Mouse (Mus musculus): ENCODE measurements around the gene Mrps23. TPM values are rescaled to one million over a fixed set of nuclear protein-coding genes. Genes with fewer than 3 reads are reported as not detected.
"Not testable (repeated sequence)": the region's sequence is repeated elsewhere in the genome, so short reads cannot be mapped to it uniquely, and the experiment has no call there.

Mrps23 gene
- total RNA-seq, 2 experiments from 2014 or later = 55.1 to 68.0 TPM

DNA sequence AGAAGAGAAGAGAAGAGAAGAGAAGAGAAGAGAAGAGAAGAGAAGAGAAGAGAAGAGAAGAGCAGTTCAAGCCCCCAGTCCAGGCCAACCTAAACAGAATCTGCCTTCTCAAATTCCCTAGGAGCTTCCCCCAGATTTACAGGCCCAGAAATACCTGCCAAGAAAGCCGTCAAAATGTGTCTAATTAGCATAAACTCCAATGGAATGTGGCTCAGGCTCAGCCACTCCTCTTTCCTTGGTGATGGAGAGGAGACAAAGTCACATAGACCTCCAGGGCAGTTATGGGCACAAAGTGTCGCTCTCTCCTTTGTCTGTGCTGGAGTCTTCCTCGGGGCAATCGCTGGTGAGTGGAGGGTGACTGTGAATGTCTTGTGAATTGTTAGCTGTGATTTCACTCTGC is 6.0 kb upstream of the Mrps23 start:
- intact Hi-C loops (cut with DNase I) = no loop called here
- no peak for DNase-seq (ENCODE audit: extremely low spot score in 1 of 2, low spot score in 2 of 2)

DNA sequence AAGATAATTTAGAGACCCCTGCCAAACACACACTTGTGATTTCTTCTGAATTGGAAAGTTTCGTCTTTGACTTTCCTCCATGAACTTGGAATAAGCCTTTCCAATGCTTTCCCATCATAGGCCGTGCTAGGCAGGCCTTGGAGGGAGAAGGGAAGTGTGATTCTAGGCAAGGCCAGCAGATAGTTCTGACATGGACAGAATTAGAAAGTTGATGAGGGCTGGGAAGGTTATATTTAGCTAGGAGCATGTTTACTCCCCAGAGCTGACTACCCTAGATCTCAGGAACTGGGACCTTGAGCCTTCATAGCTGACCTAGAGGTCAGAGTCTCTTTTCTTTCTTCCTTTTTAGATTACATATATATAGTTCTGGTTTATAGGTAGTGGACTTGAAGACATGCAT is 3.0 kb upstream of the Mrps23 start:
- DNase-seq (ENCODE audit: extremely low spot score in 1 of 2, low spot score in 2 of 2) = no peak
- intact Hi-C loops (cut with DNase I) = no loop called here

DNA sequence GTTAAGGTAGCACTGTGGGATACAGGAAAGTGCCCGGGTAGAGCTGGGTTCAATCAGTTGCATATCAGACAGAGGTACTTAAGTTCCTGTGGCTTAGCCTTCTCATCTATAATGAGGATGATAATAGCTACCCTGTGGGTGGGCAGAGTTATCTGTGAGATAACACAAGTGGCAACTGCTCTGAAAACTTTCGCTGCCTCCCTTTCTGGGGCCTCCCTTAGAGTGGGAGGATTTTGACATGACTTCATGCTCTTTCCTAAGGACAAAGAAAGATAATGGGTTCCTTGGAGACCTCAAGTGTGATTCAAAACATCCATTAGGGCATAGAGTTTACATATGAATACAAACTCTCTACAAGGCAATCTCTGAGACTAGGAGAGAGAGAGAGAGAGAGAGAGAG is 2.1 kb upstream of the Mrps23 start:
- intact Hi-C loops (cut with DNase I) = no loop called here
- DNase-seq (ENCODE audit: extremely low spot score in 1 of 2, low spot score in 2 of 2) = no peak

DNA sequence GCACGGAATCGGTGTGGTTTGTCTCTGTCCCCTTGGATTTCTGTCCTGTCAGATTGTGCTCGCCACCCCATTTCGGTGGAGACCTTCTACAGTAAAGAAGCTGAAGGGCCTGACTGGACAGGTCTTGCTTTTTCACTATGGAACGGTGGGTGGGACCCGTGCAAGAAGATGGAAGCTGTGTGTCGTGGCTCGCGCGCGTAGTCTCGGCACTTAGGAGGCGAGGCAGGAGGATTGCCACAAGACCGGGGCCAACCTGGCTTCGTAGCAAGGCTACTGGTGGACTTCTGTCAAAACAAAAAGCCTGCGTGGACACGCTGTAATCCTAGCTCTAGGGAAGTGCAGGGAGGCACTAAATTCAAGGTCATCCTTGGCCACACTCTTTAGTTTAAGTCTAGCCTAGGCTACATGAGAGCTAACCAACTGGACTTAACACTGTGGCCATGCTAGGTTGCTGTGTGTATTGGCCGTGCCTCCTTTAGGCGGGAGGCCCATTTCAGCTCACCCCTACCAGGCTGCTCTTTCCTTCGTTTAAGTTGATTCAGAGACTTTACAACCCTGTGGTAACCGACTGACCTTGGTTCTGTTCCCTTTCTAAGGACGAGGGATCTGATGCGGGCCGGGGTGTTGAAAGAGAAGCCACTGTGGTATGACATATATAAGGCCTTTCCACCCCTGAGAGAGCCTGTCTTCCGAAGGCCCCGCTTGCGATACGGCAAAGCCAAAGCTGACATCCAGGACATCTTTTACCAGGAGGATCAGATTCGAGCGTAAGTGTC is 593 bp downstream of the Mrps23 start:
- DNase-seq (ENCODE audit: extremely low spot score in 1 of 2, low spot score in 2 of 2) = no peak
- intact Hi-C loops (cut with DNase I) = no loop called here

DNA sequence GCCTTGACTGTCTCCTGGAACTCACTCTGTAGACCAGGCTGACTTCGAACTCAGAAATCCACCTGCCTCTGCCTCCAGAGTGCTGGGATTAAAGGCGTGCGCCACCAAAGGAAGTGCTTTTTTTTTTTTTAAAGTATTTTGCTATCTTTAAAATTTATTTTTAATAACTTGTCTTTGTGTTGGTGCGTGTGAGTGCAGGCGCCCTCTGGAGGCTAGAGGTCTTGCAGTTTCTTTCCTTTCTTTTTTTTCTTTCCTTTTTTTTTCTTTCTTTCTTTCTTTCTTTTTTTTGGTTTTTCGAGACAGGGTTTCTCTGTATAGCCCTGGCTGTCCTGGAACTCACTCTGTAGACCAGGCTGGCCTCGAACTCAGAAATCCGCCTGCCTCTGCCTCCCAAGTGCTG is 2.4 kb downstream of the Mrps23 start:
- DNase-seq (ENCODE audit: extremely low spot score in 1 of 2, low spot score in 2 of 2); intact Hi-C loops (cut with DNase I): not testable (repeated sequence)

DNA sequence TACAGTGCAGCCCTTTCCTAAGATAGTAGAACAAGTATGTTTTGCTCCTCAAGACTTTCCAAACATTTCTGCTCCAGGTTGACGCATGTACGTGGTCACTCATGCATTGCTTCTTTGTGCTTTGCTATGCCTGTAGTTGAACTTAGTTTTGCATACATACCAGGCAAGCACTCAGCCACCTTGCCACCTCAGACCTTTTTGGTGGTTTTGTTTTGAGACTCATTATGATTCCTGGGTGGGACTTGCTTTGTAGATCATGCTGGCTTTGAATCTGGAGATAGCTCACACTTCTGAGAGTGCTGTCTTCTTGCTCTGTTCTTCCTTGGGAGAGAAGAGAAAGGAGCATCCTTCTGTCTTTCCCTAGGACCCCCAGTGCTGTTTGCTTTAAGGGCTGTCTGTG is 3.5 kb downstream of the Mrps23 start:
- DNase-seq (ENCODE audit: extremely low spot score in 1 of 2, low spot score in 2 of 2) = no peak
- intact Hi-C loops (cut with DNase I) = no loop called here

DNA sequence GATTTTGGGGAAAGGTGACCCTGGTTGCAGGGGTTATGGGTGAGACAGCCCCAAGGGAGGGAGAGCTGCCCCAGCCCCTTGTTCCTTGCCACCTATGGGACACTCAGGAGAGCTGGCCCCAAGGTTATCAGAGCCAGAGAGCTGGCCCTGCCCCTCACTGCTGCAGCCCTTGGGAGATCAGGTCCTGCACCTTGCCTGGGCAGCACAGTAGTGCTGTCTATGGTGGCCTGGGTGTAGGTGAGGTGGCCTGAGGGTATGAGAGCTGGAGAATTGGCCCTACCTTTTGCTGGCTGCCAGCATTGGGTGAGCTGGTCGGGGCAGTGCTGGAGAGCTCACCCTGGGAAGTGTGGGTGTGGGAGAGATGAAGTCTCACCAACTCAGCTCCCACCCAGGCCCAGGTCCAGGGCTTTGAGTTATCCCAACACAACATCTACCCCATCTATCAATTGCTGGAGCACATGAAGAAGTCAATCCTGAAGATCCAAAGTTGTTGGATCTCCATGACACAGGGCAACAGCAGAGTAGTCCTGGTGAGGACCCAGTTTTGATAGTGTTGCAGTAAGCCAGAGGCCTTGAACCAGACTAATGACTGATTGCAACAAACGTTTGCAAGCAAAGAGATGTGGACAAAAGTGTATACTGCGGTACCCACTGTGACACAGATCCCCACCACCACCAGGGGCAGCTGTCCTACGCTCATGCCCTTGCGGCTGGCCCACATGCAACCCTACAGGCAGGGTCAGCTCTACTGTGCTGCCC is 7.8 kb downstream of the Mrps23 start:
- intact Hi-C loops (cut with DNase I) = loop anchor here (10.0 kb wide), 1 partner anchor 523 kb away; no protein-coding TSS in a partner anchor
- DNase-seq (ENCODE audit: extremely low spot score in 1 of 2, low spot score in 2 of 2) = no peak

DNA sequence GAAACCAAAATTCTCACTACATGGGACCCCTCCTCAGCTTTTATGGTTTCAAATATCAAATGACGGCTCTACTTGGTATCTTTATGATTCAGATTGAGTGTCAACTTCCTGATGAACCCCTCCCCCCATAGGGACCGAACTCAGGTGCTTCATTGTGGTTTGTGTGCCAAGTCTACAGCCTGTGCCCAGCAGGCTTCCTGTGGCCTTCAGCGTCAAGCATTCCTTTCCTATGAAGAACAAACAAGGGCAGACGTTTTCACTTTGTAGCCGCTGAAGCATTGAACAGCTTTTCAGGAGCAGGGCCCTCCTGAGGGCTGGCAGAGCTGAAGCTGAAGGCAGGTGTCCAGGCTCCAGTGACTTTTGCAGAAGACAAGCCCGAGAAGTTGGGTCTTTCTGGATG is 9.6 kb downstream of the Mrps23 start:
- DNase-seq (ENCODE audit: extremely low spot score in 1 of 2, low spot score in 2 of 2) = no peak
- intact Hi-C loops (cut with DNase I) = loop anchor here (10.0 kb wide), 1 partner anchor 521 kb away; no protein-coding TSS in a partner anchor

DNA sequence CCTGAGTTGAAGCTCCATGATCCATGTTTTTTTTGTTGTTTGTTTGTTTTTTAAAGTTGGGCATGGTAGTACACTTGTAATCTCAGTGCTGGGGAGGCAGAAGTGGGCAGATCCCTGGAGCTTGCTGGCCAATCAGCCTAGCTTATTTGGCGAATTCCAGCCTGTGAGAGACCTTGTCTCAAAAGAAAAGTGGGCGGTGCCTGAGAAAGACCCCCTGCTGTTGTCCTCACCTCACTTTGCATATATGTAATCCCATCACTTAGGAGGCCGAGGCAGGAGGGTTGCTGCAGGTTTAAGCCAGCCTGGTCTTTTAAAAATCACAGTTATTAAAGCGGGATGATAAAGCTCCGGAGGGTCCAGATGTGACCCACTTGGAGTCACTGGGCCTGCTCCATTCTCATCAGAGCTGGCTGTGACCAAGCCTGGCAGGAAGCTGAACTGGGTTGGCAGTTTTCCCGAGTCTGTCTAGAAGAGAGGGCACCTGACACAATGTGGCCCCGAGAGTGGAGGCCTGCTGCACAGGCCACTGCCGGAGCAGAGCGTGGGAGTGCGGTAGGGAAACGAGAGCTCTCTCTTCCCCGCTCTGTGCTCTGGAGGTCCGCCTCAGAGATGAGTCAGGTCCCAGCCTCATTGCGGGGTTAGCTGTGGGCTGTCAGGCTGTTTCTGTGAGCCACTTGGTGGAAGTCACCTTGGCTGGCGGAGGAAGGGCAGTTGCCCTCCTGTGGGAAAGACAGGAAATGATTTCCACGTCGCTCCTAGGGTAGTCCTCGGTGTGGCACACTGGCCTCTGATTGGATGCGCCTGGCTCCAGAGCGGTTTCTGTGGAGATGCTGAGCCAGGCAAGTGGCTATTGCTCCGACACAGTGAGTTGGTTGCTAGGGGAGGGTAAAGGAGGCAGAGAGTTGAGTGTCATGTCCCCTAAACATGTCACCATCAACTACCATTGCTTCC is 11.0 kb downstream of the Mrps23 start:
- intact Hi-C loops (cut with DNase I) = loop anchor here (10.0 kb wide), 1 partner anchor 520 kb away; no protein-coding TSS in a partner anchor
- peak in 1 of 2 experiments; percentile 64 for DNase-seq (ENCODE audit: extremely low spot score in 1 of 2, low spot score in 2 of 2)

DNA sequence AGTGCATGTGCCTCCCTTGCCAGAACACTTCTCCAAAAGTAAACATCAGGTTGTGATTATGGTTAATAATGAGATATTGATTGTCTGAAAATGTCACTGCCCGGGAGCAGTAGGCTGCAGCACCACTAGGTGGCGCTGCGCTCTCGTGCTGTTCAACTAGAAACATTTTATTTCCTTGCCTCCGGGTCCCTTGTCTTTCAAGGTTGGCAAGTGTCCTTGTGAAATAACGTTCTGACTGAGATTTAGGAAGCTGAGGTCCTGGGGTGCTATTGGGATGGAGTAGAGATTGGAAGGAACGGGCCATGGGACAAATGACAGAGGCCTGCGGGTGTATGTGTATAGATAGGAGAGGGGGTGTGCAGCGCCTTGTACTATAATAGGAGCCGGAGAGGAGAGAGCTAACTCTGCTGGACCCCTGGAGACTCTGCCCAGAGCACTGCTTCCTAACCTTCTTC is 12.1 kb downstream of the Mrps23 start:
- intact Hi-C loops (cut with DNase I) = loop anchor here (1.0 to 10.0 kb wide), 2 partner anchors 519 to 607 kb away; no protein-coding TSS in a partner anchor
- peak; percentile 52 to 60 for DNase-seq (ENCODE audit: extremely low spot score in 1 of 2, low spot score in 2 of 2)

DNA sequence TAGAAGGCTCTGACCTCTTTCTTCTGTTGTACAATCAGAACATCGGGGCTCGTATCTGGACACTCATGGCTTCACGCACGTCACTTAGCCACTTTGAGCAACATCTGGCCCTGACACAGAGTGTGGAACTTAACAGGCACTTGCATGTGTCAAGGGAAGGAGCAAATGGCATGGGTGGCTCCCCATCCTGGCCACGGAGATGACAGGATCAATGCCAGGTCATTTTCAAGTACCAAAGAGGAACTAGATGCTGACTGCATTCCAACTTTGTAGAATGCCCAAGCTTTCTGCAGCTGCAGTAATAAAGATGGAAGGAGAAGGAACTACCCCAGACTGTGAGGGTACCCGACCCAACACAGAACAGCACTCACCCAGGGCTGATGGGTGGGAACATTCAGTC is 14.0 kb downstream of the Mrps23 start:
- no peak for DNase-seq (ENCODE audit: extremely low spot score in 1 of 2, low spot score in 2 of 2)
- intact Hi-C loops (cut with DNase I) = loop anchor here (10.0 kb wide), 1 partner anchor 517 kb away; no protein-coding TSS in a partner anchor

DNA sequence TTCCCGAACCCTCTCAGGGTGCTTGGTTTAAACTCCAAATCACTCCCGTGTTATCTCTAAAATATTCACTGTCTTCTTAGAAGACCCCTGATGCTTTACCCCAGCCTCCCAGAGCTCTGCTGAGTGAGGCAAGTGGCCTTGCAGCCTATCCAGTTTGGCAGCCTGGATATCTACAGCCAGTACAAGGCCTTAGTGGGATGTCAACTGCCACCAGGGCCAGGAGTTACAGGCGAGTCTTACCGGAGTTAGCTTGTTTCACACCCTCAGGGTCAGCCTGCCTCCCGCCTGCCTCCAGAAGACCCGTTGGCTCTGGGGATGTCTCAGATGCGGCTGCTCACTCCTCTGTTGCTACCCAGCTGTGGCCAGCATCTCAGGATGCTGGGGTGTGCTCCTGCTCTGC is 14.4 kb downstream of the Mrps23 start:
- intact Hi-C loops (cut with DNase I) = loop anchor here (10.0 kb wide), 1 partner anchor 516 kb away; no protein-coding TSS in a partner anchor
- no peak for DNase-seq (ENCODE audit: extremely low spot score in 1 of 2, low spot score in 2 of 2)

DNA sequence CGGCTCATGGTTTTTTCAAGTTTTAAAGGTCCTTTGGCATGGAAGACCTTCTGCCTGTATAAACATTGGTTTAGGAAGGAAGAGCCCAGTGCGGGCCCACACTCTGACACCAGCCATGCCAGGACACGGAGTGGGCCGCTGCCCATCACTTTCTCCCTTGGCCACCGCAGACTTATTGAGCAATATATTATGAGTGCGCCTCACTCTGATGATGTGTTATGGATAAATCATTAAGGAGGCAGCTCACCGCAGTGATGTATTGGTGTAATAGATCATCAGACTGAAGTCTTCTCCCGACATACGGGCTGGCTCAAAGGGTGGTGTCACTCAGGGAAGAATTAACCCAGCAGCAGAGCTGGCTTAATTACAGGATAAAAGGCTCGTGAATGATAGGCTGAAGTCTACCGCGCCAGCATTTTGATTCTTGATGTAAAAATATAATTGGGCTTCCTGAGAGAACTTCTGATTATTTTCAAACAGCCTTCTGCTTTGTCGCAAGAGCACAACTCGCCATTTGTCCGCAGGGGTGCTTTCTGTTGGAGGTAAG is 17.8 kb downstream of the Mrps23 start:
- intact Hi-C loops (cut with DNase I) = no loop called here
- no peak for DNase-seq (ENCODE audit: extremely low spot score in 1 of 2, low spot score in 2 of 2)

DNA sequence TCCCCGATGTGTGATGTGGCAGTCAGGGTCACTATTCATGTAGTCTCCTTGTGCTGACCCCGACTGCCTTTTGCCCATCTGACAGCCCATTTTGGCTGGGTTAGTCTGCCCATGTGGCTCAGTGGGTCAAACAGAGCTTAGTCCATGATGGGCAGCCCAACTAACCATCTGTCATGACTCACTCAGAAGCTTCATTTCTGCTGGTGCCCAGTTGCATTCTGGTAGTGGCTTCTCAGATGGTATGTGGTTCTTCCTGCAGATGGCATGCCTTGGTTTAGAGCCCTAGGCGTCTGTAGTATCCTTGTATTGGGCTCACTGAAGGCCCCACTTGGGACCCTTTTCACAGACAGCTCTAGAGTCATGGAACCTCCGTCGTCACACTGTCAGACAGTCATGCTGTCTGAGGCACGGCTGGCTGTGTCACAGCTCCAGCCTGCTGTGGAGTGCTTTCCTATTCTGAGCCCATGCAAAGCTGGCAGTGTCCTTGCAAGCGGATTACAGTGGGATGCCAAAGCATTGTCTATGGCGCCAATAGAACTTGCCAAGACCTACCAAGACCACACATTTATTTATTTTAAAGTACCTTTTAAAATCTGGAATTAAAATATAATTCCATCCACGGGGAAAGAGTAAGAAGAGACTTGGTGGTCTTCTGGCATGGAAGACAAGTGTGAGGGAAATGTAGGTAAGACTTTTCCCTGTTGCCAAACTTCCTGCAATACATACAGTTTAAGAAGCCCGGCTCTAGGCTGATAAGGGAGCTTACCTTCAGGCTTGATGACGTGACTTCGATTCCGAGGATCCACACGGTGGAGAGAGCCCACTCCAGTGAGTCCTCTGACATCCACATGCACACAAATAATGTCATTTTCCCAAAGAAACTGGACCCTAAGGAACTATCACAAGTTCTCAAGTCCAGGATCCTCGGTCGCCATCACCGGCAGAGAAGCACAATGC is 23.1 kb downstream of the Mrps23 start:
- intact Hi-C loops (cut with DNase I) = no loop called here
- DNase-seq (ENCODE audit: extremely low spot score in 1 of 2, low spot score in 2 of 2) = no peak

DNA sequence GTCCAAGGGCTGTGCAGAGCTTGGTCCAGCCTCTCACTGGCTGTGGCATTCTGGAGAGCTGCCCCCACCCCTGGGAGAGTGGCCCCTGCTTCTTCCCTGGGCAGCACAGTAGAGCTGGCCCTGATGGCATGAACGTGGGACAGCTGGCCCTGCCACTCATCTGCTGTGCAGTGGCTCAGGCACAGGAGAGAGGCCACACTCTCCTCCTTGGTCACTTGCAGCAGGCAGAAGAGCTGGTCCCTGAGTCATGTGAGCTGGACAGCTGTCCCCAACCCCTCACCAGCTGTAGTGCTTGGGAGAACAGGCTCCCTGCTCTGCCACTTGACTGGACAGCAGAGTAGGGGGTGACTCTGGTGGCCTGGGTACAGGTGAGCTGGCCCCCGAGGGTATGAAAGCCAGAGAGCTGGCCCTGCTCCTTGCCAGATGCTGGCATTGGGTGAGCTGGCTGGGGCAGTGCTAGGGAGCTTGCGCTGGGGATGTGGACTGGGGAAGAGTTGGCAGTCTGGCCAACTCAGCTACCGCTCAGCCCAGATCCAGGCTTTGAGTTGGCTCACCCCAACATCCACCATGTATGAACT is 27.1 kb downstream of the Mrps23 start:
- no peak for DNase-seq (ENCODE audit: extremely low spot score in 1 of 2, low spot score in 2 of 2)
- intact Hi-C loops (cut with DNase I) = no loop called here

DNA sequence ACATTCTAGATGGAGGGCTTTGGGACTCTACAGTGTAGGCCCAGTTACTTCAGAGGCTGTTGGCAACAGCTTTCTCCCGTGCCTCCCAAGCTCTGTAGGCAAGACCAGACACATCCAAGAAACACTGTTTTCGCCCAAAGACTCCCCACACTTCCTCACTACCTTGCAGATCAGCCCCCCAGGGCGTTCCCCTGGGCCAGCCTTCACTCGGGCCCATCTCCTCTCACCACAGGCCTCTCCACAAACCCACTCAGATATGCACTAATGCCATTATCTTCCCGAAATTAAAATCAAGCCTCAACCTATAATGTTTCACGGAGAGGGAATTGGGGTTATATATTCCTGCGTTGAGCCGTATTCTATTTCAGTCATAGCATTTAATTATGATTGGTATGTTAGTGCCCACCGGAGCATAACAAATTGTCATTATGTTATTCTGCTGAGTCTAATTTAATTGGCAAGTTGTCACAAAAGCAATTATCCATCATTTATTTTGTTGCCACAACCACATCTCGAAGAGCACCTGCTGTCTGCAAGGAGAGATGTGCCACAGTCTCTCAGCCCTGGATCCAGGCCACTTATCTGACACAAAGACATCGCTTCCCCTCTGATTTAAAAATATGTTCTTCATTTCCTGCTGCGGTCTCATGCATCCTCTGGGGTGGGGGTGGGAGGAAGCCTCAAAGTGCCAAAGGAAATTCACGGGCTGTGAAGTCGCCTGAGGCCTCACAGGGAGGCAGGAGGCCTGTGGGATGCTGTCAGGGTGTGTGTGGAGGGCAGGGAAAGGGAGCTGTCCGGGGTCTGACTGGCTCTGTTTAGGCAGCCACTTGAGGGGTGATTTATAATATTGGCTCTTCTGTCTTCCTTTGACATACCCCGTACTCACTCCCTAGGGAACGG is 29.6 kb downstream of the Mrps23 start:
- intact Hi-C loops (cut with DNase I) = no loop called here
- DNase-seq (ENCODE audit: extremely low spot score in 1 of 2, low spot score in 2 of 2) = no peak
